Mouse (Mus musculus) spleen, embryonic (tissue): Measurements from ENCODE around the gene Slc39a9.

ENCODE experiments used
- CTCF ChIA-PET: fragments of 350-600 bp; sonication (Branson Sonifier 250); formaldehyde crosslinking; loops from one replicate; lab custom pipeline; 2022; lab: Charles Lee

The Slc39a9 gene

DNA sequence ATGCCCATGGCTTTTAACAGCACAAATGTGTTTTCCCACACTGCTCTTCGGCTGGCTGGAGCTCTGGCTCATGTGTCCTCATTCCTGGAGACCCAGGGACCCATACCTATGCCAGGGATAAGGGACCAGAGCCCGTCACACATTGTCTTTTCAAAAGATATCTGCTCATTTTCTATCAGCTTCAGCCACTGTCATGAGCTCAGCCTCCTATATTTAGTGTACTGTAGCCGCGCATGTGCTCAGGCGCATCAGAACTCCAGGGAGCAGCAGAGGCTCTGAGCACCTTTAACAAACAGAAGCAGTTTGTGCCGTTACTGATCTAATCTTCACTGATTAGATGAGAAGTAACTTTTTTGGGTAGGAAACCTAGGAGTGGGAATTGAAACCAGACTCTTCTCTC, 72.2 kb downstream of the Slc39a9 start:
- CTCF ChIA-PET = no interaction called here

DNA sequence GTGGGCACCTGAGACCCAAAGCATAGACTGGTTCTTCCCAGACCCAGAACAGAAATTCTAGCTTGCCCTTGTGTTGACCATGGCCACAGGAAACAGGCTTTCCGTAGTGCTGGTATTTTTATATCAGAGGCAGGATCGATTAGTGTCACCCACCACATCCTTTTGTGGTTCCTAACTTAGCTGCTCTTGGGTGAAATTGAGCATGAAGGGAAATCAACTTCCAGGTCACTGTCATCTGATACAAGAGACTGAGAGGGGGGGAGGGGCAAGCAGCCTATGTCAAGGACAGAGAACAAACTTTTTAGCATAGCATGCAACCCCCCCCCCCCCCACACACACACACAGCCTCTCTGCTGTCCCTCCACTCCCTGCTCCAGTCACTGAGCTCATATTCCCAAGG, 75.5 kb downstream of the Slc39a9 start:
- CTCF ChIA-PET = no interaction called here

GRCm38 (mm10) chr12:80720507-80720906, 76.8 kb downstream of the Slc39a9 start:
- CTCF ChIA-PET = no interaction called here

DNA sequence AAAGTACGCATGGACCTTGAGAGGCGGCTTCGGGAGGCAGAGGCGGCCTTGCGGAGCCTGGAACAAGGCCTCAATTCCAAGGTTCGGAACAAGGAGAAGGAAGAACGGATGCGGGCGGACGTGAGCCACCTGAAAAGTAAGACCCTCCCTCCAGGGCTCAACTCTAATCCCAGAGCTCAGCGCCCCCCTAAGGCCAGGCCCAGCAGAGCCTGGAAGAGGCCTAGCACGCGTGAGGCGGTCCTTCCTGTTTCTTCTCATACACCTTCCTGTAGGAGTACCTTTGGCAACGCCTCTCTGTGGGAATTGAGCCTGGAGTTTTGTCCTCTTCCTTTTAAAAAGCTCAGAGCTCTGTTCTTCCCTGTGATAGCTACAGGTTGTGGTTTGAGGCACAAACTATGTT, 77.8 kb downstream of the Slc39a9 start:
- CTCF ChIA-PET = interaction anchor here (0.6 to 0.7 kb wide), 2 partner anchors 39 to 44 kb away, joined by 3 read pairs; no protein-coding TSS in a partner anchor

- CTCF ChIA-PET = no interaction called here
Observed at GRCm38 (mm10) chr12:80724853-80725559, 81.3 kb downstream of the Slc39a9 start.

DNA sequence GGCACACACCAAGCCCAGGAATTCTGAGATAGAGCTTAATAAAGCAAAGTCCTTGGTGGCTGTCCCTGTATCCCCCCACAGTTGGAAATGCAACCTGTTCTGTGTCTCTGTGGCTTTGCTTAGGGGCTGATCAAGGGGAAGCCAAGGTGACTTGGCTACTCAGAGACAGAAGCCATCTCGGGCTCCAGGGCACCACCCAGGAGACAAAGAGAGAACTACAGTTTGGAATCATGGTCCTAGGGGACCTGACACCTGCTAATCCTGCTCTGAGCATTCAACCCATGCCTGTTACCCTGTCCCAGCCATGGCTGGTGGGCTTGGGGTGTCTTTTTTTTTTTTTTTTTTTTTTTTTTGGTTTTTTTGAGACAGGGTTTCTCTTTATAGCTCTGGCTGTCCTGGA, 84.5 kb downstream of the Slc39a9 start:
- CTCF ChIA-PET = no interaction called here

- CTCF ChIA-PET = no interaction called here
Observed at GRCm38 (mm10) chr12:80728814-80729213, 85.1 kb downstream of the Slc39a9 start.

DNA sequence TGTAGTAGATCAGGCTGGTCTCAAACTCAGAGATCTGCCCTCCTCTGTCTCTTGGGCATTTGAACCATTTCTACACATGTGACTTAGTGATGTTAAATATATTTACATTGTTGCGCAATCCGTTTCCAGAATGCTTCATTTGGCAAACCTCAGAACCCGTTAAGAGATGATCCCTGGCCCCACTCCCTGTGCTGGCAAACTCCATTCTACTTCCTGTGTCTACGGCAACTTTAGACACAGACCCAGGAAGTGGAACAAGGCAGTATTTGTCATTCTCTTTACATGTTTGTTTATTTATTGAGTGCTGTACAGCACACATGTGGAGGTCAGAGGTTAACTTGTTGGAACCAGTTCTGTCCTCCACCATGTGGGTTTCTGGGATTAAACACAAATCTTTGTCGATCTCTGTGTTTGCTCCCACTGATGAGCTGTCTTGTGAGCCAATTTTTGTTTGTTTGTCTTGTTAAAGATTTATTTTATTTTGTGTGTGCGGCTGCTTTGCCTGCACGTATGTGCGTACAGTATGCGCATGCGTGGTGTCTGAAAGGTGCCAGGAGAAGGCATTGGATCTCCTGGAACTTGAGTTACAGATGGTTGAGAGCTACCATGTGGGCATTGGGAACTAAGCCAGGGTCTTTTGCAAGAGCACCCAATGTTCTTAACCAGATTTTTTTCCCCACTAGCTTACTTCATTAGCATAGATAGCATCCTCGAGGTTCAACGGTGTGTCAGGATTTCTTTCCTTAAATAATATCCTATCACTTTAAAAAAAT, 86.3 kb downstream of the Slc39a9 start:
- CTCF ChIA-PET = no interaction called here

GRCm38 (mm10) chr12:80730567-80730966, 86.9 kb downstream of the Slc39a9 start:
- CTCF ChIA-PET = no interaction called here
